Mouse (Mus musculus): Measurements from ENCODE around the gene Nmt1. TPM values are rescaled to one million over a fixed set of nuclear protein-coding genes. Genes with fewer than 3 reads are reported as not detected.
A peak's percentile ranks its signal among the peaks of the same experiment; 100 is the strongest.

Nmt1 gene
- polyA plus RNA-seq (2012; rRNA removed), result 53.5 and 57.6 TPM in 2 replicates

- DNase-seq (ENCODE audit: low spot score), result peak; percentile 90
These were observed at the start of gene Nmt1, which contains the start of gene Dcakd for GRCm38 (mm10) chr11:103028176-103028891. Nmt1 (plus strand) TSS chr11:103028190. Dcakd (minus strand) TSS chr11:103028333.

DNA sequence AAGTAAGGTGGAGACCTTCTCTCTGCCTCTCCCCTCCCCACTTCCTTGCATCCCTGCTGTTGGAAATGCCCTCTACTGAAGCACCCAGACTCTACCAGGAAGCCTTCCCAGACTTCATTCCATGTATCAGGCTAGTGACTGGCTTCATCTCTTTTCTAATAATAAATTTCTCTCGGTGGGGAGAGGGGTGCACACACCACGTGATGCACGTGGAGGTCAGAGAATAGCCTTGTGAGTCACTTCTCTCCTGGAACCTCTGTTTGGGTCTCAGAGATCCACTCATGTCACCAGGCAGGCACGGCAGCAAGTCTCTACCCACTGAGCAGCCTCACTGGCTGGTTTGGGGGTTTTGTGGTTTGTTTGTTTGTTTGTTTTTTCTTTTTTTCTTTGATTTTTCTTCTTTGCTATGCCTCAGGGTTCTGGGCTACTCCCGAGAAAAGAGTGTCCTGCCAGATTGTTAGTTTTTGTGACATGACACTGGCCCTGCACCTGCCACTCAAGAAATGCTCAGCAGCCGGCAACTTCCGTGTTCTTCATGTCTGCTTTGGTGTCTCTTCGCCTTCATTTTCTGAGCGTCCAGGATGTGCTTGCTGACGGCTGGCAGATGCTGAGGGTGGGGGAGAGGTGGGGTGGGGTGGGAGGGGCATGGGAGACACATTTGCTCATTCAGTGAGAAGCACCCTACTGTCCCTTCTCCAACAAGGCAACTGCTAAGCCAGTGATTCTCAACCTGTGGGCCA, 46.7 kb upstream of the Nmt1 start:
- DNase-seq (ENCODE audit: low spot score), result no peak

DNA sequence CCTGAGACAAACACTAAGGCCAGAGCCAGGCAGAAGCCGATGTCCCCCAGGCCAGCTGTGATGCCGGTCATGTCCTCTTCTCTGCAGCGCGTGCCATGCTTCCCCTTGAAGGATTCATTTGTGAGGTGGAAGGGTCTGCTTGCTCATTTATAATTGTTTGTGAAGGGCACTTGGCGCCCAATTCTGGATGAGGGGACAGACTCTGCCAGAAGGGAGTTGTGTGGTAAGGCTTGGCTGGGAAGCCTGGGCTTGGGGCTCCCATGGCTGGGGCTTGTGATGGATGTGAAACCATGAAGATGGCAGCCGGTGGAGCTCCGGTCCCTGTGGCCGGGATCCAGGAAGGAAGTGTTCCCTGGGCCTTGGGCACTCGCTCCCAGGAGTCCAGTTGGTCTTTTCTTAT, 43.9 kb upstream of the Nmt1 start:
- DNase-seq (ENCODE audit: low spot score), result no peak

DNA sequence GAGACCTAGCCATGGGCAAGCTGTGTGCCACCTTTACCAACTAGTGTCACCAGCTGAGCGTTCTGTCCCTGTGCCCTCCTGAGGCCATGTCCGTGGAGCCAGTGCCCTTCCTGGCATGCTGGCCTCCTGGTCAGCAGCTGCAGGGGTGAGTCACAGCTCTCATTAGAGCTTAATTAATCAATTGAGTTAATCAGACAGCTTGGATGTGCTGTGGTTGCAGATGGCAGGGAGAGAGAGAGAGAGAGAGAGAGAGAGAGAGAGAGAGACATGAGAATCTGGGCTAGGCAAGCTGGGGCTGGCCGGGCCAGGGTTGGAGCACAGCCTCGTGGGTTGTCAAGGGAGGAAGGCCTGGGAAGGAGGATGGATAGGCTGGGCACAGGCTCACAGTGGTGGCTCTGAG, 43.4 kb upstream of the Nmt1 start:
- DNase-seq (ENCODE audit: low spot score), result no peak

GRCm38 (mm10) chr11:102985160-102985559, 42.8 kb upstream of the Nmt1 start:
- no peak for DNase-seq (ENCODE audit: low spot score)

DNA sequence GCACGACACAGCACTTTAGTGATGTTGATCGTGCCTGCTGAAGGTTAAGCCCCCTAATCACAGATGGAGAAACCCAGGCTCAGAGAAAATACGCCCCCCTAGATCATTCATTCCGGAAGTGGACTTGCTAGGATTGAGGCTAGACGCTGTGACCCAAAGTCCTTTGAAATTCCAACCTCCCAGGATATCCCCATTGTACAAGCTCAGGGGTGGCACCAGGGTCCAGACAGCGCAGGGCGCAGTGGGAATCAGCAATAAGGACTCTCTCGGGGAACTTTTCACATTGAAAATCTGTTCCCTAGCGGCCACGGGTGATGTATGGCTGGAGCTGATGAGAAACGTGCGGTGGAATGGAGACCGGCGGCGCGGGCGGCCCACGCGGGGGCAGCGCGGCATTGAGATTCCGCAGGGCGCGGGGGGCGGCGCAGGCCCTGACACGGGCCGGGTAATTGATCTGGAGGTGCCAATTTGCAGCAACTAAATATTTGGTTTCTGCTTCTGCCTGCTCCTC, 38.3 kb upstream of the Nmt1 start:
- no peak for DNase-seq (ENCODE audit: low spot score)

- DNase-seq (ENCODE audit: low spot score), result peak; percentile 50
These were observed 37.8 kb upstream of the Nmt1 start for GRCm38 (mm10) chr11:102990152-102990663.

- DNase-seq (ENCODE audit: low spot score), result no peak
These were observed 36.3 kb upstream of the Nmt1 start for GRCm38 (mm10) chr11:102991681-102992080.

DNA sequence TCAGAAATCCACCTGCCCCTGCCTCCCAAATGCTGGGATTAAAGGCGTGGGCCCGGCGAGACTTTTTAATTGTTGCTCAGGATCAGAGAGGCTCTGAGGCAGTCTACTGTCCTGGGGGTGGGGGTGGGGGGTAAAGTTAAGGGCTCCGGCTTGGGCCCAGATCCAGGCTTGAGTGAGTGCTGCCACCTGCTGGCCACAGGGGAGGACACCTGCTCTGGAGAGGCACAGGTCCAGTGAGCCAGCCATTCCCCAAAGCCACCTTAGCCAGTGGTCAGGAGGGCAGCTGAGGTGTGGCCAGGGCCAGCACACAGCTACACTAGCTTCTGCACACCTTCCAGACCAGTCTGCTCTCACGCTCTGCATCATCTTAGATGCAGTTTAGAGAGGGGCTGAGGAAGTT, 35.0 kb upstream of the Nmt1 start:
- DNase-seq (ENCODE audit: low spot score), result peak; percentile 61

DNA sequence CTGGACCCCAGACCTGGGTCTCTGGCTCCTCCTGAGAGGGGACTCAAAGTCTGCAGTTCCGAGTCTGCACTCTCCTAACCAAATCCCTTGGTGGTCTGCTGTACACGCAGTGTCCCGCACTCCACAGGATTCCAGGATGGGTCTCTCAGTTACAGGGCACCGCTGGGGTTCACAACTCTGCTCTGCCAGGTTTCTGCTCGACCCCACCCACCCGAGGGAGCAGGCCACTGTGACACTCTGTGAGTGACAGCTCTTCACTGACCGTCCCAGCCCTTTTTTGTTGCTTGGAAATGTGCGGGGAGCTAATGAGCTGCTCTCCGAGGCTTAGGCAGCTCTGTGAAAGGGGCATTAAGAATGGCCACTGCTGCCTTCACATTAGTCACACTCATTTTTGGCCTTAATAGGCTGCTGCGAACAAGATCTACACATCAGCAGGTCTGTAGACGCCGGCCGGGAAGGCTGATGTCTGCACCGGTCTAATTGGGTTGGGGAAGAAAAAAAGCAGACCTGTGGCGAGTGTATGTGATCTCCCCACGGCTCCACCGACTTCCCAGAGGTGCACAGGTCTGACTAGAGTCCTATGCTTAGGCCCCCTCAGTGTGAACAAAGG, 34.5 kb upstream of the Nmt1 start:
- DNase-seq (ENCODE audit: low spot score), result no peak

DNA sequence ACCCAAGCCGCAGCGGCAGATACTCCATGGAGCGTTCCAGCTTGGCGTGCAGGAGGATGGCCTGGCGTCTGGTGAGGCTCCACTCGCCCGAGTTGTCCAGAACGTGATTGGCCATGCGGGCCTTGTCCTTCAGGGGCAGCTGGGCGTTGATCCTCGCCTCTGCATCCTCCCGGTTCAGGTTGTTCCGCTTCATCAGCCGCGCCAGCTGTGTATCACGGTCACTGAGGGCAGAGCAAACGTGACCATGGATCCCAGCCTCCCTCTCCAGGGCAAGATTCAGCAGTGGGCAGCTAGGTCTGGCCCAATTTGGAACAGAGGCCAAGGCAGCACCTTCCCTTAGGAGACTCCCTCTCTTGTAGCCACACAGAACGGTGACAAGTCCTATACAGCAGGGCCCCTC, 33.0 kb upstream of the Nmt1 start:
- DNase-seq (ENCODE audit: low spot score), result no peak

DNA sequence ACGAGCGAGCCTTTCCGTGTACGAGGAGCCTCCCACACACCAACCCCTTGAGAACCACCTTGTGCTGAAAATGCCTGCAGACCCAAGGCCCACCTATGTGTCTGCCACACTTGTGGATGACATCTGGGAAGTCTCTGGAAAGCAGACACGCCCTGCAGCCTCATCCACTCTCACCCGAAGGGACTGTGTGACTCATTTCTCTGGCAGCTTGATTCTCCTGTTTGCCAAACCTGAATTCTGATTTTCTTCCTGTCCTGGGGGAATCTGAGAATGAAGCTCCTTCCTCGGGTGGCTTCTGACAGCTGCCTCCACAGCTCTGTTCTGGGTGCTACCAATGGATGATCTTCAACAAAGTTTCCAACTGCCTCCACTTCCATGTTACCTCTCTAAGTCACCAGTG, 31.6 kb upstream of the Nmt1 start:
- DNase-seq (ENCODE audit: low spot score), result no peak

DNA sequence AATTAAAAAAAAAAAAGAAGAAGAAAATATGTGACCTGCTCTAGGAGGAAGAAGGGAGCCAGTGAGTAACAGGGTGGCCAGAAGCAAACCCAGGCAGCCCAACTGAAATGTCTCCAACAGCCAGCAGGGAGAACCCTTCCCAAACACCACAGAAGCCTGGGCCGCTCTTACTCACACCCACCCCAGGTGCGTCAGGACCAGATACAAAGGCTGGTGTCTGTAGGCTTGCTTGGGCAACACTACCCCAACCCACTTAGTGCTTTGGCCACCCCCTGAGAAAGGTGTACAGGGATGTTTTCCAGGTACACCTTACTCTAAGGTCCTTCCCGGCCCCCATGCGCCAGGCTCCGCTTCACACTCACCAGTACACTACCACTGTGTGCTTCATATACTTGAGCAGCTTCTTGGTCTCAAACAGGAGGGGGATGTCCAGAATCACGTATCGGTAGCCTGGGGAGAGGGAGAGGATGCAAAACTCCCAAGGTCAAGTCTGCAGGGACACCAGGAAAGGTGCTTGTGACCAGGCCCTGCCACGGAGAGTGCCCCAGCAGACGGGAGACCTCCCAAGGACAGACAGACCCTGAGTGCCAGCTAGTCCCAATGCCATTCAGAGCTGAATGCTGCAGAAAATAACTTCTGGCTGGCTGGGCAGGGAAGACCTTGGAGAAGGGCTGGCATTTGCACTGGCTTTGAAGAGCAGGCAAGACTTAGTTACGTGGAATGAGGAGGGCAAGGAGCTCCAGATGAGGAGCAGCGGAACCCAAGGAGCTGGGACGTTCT, 30.8 kb upstream of the Nmt1 start:
- DNase-seq (ENCODE audit: low spot score), result no peak

GRCm38 (mm10) chr11:102998254-102998576, 29.8 kb upstream of the Nmt1 start:
- no peak for DNase-seq (ENCODE audit: low spot score)

DNA sequence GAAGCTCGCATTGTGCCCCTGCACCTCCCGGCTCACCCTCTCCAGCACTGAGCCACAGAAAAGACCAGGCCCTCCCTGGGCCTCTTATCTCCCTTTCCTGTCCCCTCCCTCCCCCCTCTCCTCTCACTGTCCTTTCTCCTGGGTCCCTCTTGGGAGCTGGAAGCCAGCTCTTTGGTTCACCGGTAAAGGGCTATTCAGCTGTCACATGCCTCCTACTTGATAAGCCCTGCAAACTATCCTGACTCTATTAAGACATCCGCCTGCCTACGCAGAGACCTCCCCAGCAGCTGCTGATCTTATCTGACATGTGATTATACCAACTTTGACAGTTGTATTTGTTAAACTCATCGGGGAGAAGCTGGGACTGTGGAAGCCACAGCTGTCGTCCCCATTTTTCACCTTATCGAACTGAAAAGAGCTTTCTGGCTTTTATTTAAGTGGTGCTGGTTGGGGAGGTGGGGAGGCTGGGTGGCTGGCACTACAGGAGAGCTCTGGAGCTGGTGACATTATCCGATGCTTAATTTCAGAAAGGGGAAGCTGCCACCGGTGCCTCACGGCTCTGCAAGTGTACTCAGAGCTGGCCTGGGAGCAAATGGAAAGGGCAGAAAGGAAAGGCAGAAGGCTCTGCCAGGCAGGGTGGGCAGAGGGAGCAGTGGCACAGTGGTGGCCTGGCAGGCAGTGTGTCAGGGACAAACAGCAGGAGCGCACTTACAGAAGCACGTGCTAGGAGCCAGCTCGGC, 29.2 kb upstream of the Nmt1 start:
- no peak for DNase-seq (ENCODE audit: low spot score)

GRCm38 (mm10) chr11:102999317-102999970, 28.5 kb upstream of the Nmt1 start:
- DNase-seq (ENCODE audit: low spot score), result no peak

GRCm38 (mm10) chr11:103000111-103000510, 27.9 kb upstream of the Nmt1 start:
- no peak for DNase-seq (ENCODE audit: low spot score)

DNA sequence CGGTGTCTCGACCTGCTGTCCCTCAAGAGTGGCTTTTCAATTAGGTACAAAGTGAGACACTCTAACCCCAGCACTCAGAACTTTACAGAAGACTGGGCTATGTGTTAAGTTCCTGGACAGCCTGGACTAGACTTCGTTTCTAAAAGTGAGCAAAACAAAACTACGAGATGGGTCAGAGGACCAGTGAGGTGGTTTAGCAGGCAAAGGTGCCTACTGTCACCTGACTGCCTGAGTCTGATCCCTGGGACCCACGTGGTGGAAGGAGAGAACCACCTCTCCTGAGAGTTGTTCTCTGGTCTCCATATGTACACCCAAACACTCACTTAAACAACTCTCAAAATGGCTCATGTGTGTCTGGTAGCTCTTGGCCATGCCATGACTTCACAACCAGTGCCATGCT, 26.9 kb upstream of the Nmt1 start:
- DNase-seq (ENCODE audit: low spot score), result no peak

DNA sequence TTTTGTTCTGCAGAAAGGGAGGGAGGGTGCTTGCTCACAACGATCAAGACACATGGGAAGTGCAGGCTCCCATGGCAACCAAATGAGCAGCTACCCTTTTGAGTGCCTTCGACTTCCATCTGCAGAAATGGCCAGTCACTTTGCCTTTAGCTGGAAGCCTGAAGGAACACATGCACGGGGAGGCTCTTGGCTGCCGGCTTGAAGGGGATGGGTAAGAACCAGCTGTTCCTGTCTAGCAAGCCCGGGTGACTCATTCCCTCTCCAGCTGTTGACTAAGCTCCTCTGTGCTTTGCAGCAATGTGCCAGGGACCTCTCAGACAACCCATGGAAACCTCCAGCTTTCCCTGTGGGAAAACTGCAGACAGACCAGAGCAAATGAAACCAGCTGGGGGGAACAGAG, 24.8 kb upstream of the Nmt1 start:
- peak; percentile 37 for DNase-seq (ENCODE audit: low spot score)

DNA sequence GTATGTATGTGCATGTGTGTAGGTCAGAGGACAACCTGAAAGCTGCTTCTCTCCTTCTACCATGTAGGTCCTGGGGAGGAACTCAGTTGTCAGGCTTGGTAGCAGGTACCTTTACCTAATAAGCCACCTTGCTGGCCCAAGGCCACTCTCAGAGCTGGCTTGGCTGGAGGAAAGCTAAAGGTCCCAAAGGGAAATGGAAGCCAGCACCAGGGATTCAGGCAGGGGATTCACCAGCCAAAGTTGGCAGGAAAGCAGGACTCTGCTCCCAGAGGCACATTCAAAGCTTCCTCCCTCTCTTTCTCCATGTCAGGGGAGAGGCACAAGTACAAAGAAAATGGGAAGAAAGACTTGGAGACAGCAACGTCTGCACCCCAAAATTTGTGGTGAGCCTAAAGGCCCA, 23.1 kb upstream of the Nmt1 start:
- no peak for DNase-seq (ENCODE audit: low spot score)

All from urinary bladder, adult 2 months (tissue).